Mouse (Mus musculus) E14TG2a.4 (cell line): ENCODE data around the gene Tshz3.

Source experiments
- H3K27me3 ChIP-seq: 2 replicates; pipeline ENCODE4 v1.6.1; 2014; ENCODE audit warnings: low read length, control low read depth; ENCODE audit not compliant: insufficient read depth
- H3K36me3 ChIP-seq: 2 replicates; pipeline ENCODE4 v1.6.1; 2014; ENCODE audit warnings: low read length, control low read depth; ENCODE audit not compliant: insufficient read depth
- H3K4me1 ChIP-seq: replicated peaks from 2 replicates; pipeline ENCODE4 v1.6.1; 2014; ENCODE audit warnings: low read depth, low read length, control low read depth
- H3K4me3 ChIP-seq: replicated peaks from 2 replicates; pipeline ENCODE4 v1.5.1; 2014; ENCODE audit warnings: mild to moderate bottlenecking, low read length
- H3K9me3 ChIP-seq: 2 replicates; pipeline ENCODE4 v1.6.1; 2014; ENCODE audit warnings: low read length, control low read depth
- CTCF ChIP-seq: conservative IDR thresholded peaks from 2 replicates; pipeline ENCODE4 v1.5.1; 2014; ENCODE audit warnings: low read length
- NANOG ChIP-seq: IDR thresholded peaks from 2 replicates; pipeline ENCODE4 v1.6.1; 2014; ENCODE audit warnings: borderline replicate concordance, low read length, mixed read lengths
- POU5F1 ChIP-seq: IDR thresholded peaks from 2 replicates; pipeline ENCODE4 v1.6.1; 2014; ENCODE audit warnings: low read length, borderline replicate concordance

Gene Tshz3

DNA sequence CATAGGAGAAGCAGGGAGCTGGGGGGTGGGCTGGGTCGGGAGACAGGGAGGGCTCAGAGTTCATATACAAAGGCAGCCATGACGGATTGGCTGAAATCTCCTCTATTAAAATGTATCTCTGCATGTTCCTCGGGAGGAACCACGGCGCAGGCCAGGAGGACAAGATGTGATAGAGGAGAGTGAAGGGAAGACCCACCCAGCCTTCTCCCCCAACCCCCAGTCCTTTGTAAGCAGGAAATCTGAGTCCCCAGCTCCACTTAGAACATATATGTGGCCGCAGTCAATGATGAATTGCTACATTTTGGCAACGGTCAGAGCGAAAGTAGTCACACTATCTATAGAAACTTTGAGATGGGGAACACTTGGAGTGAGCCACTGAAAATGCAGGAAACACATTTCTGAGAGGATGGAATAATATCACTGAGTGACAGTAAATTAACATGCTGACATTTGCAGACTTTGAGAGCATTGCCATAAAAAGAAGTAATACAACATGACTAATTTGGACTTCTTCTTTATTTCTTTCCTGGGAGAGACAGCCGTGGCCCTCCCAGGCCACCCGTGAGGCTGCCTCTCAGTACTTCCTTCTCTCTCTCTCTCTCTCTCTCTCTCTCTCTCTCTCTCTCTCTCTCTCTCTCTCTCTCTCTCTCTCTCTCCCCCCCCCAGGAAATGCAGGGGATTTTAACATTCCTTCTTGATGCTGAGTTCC is 88.9 kb downstream of the Tshz3 start:
- Histone ChIP-seq H3K4me3 (no peak overlapping the region), H3K36me3 (no peaks in the 10 kb centered on the region), H3K4me1 (no peaks in the 10 kb centered on the region), H3K9me3 (no peaks in the 10 kb centered on the region), H3K27me3 (no peaks in the 10 kb centered on the region)
- no peak for TF ChIP-seq CTCF
- TF ChIP-seq NANOG: no peak
- TF ChIP-seq POU5F1: no peak

DNA sequence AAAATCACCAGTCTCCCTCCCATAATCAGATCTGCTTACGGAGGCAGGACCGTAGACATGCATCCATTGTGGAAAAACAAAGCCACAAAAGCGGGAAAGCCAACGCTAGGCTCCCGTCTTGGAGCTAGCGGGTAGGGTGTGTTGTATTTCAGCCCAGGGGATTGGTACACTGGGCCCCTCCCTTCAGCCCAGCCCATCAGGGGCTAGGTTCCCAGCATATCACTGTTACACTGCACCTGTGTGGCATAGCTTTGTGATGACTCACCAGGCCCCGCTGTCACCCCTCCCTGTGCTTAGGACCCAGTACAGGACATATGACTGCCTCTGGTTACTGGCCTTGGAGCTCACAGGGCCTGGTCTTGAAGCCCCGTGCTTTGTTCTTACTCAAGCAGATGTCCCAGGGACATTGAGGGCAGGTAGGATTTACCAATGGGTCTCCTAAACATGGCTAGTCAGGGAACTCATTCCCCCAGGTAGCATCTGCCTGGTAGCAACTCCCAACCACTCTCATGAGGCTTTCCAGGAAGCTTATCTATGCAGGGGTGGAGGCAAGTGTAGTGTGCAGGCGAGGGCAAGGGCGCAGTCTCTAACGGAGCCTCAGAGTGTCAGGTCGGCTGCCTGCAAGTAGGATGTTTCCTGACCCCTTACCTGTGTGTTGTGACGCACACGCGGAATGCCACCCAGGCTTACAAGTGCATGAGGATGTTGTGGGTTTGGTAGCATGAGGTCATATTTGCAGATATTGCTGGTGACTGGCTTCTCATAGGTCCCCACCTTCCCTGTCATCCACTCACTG is 98.7 kb downstream of the Tshz3 start:
- no peak overlapping the region for H3K4me3 ChIP-seq
- peaks cover 5% of the 10 kb centered on the region; the same call in 1 of the 2 replicates for H3K27me3 ChIP-seq
- H3K36me3 ChIP-seq: no peaks in the 10 kb centered on the region
- TF ChIP-seq NANOG (no peak), POU5F1 (no peak), CTCF (no peak)
- peaks cover 11% of the 10 kb centered on the region for H3K4me1 ChIP-seq
- no peaks in the 10 kb centered on the region for H3K9me3 ChIP-seq
